Mouse (Mus musculus) retina, postnatal 1 day (tissue): ENCODE measurements around the gene Zfp869.
"Not testable (repeated sequence)": the region's sequence is repeated elsewhere in the genome, so short reads cannot be mapped to it uniquely, and the experiment has no call there.

Source experiments
- DNase-seq: peaks from one replicate; pipeline ENCODE4 v3.0.0-alpha.2; 2012

Gene Zfp869

DNA sequence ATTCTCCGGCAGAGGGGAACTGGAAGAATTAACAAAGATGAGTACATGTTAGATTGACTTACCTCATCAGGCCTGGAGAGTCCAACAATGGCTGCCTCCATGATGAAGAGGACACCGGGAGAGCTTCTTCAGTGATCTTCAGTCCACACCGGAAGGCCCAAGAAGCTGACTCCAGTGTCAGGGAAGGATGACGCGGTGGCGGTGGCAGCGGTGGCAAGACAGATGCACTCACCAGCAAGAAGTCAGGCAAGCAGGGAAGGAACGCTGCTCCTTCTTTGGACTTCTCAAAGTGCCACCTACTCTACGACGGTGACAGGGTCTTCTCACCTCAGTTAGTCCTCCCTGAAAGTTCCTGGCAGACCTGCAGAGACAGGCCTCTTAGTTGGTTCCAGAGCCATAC, at the start of gene Zfp869:
Zfp869 (minus strand) TSS at position 101 of the 400 bp plus-strand sequence.
- DNase-seq = not testable (repeated sequence)

- no peak for DNase-seq
Measured at GRCm38 (mm10) chr8:69758316-69758715, 47.8 kb upstream of the Zfp869 start.

DNA sequence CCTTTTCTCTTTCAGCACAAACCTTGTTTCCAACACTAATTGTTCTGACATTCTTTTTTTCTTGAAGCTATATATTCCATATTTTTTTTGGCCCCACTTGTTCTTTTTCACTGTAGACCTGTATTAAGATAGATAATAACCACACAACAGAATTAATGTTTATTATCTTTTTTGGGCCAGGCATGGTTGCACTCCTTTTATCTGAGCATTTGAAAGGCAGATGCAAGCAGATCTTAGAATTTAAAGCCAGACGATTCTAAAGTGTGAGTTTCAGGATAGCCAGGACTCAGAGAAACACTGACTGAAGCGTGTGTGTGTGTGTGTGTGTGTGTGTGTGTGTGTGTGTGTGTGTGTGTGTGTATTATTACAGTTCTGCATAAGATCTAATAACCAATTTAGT, 41.9 kb upstream of the Zfp869 start:
- DNase-seq = no peak

GRCm38 (mm10) chr8:69749544-69750454, 39.3 kb upstream of the Zfp869 start, which contains the start of gene Zfp963:
Gene Zfp963, minus strand, starts transcription at chr8:69749970.
- peak; percentile 96 for DNase-seq

- DNase-seq = no peak
Measured at GRCm38 (mm10) chr8:69741231-69741630, 30.7 kb upstream of the Zfp869 start.

DNA sequence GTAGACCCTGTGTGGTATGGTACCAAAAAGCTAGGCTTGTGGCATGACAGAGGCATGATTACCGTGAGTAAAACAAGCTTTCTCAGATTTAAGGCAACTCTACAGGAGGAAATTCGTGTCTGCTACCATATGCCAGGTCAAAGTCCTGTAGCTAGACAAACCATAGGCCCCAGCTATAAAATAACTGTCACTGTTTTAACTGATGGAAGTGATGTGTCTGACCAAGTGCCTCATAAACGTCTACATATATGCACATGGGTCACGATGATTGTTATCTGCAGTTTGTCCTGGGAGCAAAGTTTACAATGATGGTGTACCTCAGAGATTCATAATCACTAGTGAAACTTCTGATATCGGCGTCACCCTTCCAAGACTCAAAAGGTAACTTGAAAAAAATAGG, 30.2 kb upstream of the Zfp869 start:
- no peak for DNase-seq

DNA sequence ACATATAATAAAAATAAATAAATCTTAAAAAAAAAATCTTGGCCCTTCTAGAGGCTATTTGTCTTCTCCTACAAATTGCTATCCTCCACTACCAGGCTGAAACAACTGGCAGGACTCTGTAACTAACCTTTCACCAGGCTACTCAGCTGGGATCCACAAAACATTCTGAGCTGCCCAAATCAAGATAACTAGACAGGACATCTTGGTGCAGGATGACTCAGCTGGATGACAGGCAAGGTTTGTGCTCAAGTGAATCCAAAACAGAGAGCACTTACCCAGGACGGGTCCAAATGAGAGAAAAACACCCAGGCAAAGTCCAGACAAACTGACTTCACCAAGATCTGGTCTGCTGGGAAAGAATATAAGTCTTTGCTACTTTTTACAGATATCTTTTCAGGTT, 25.0 kb upstream of the Zfp869 start:
- DNase-seq = no peak

- no peak for DNase-seq
Measured at GRCm38 (mm10) chr8:69717232-69717580, 6.7 kb upstream of the Zfp869 start.

GRCm38 (mm10) chr8:69716403-69717231, 6.1 kb upstream of the Zfp869 start:
- peak; percentile 100 for DNase-seq

DNA sequence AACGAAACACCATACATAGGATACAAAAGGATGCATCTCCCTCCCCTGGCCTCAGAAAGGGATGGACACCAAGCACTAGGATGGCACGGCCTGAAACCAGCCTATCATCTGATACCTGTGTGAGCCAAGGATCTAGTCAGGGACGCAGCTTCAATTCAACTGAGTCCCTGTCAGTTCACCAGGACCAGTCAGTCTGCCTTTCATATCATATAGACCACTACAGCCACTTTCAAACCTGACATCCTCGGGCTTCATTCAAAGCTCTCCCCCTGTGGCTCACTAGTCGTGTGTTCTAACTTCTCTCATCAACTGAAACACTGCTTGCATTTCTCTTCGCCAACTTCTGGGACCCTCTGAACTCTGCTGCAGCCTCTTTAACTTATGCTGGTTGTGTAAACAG, 4.8 kb upstream of the Zfp869 start:
- no peak for DNase-seq

DNA sequence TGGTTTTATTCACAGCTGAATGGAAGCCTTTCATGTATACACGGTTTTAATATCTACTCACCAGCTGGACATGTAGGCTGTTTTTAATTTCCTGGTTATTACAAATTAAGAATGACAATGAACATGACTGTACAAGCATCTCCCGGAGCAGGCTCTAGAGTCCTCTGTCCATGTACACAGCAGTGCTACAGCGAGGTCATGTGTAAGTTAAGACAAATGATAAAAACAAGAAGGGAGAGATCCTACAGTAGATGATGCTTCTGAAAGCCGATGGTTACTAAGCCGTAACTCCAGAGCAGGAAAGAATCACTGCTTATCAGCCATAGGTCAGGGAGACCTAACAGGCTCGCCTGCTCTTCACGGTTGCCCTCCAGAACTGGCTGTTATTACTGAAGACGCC, 3.0 kb upstream of the Zfp869 start:
- no peak for DNase-seq

- no peak for DNase-seq
Measured at GRCm38 (mm10) chr8:69701810-69702209, 8.7 kb downstream of the Zfp869 start.

- DNase-seq = not testable (repeated sequence)
Measured at GRCm38 (mm10) chr8:69665051-69665450, 45.5 kb downstream of the Zfp869 start.

DNA sequence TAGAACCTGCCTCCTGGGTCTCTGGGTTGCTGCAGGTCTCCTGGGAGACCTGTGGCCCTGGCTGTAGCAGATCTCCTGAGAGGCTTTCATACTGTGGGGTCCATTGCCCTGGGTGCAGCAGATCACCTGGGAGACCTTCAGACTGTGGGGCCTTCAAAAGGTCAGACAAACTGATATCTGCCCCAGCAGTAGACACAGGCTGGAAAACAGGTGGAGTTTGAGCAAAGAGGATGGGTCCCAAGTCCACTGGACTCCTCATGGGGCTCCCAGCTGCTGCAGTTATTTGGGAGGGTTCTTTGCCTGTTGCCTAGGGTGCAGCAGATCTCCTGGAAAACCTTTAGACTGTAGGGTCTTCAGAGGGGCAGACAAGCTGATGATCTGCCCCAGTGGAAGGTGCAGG, 49.2 kb downstream of the Zfp869 start:
- no peak for DNase-seq
